ENCODE assay signal across 1 mouse cellular context in the genomic region with DNA sequence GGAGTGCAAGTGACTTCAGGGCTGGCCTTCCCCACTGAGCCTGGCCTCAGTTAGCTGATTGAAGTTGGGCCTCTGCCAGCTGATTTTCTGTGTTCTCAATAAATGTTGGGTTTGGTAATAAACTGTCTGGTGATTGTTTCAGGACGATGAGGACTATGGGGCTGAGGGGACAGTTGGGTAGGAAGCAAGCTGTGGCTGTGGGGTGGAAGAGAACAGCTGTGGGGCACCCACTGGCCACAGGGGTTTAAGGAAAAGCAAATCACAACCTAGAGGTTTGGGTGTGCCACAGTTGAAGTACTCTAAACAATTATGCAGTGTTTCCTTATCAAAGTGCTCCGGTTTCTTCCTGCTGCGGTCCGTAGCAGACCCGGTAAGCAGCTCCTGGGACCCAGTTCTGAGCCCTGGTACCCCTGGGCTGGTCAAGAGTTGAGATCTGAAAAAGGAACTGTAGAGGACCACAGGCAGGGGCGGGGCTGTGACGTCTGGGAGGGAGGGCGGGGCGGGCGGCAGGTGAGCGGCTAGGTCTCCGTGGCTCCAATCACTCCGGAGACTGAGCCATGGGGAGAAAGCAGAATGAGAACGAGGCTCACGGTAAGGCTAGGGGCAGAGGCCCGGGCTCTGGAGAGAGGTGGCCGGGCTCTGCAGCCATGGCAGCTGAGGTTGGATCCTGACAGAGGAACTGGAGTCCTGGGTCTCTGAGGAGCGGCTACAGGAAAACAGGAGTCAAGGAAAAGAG.
TF ChIP-seq lines count a peak whose summit lies in the region.

TSS of gene Slc44a4 (plus strand) at position 537 of the 736 bp plus-strand sequence.

TF ChIP-seq in CH12.LX, 34 proteins besides CTCF, POLR2A, EP300 and RAD21 (continued from another document):
- TF ChIP-seq JUND (conservative IDR thresholded peaks at IDR 0.05; ENCODE audit: low read depth, low read length) (no peak), NELFE (IDR thresholded peaks at IDR 0.05; ENCODE audit: low read depth, low read length) (no peak), SMC3 (IDR thresholded peaks at IDR 0.05; ENCODE audit: low read depth, low read length) (no peak), MAZ (IDR thresholded peaks at IDR 0.05; ENCODE audit: low read depth, low read length) (no peak), ZNF384 (IDR thresholded peaks at IDR 0.05; ENCODE audit: low read depth, low read length) (no peak), TCF12 (IDR thresholded peaks at IDR 0.05; ENCODE audit: low read depth, low read length) (no peak)
